Mouse (Mus musculus) G1E (cell line): ENCODE measurements around the gene Eri2.

ENCODE experiments used
- CTCF ChIP-seq: IDR thresholded peaks from 2 replicates; pipeline ENCODE4 v1.5.1; 2012; ENCODE audit warnings: low read depth, low read length, inconsistent platforms, mixed read lengths
- GATA1 ChIP-seq: IDR thresholded peaks from 2 replicates; pipeline ENCODE4 v1.6.1; 2012; ENCODE audit warnings: borderline replicate concordance, low read length, inconsistent platforms, mixed read lengths
- POLR2AphosphoS5 ChIP-seq: IDR thresholded peaks from 2 replicates; pipeline ENCODE4 v1.6.1; 2012; ENCODE audit warnings: low read depth, low read length, inconsistent platforms; ENCODE audit not compliant: insufficient replicate concordance
- TAL1 ChIP-seq: conservative IDR thresholded peaks from 2 replicates; pipeline ENCODE4 v1.6.1; 2012; ENCODE audit warnings: low read depth, low read length, inconsistent platforms, mixed read lengths

- TF ChIP-seq CTCF (no peak), GATA1 (no peak), TAL1 (no peak), POLR2AphosphoS5 (no peak)
These were observed 4.8 kb downstream of the Eri2 start for GRCm38 (mm10) chr7:119789024-119789423.
